Mouse (Mus musculus) brown adipose tissue, adult 24 weeks (tissue): ENCODE data around the gene Kcnab1. TPM values are rescaled to one million over a fixed set of nuclear protein-coding genes. Genes with fewer than 3 reads are reported as not detected.

Source experiments
- H3K27ac ChIP-seq: fragments of 200-500 bp; replicated peaks from 2 replicates; pipeline ENCODE4 v1.5.1; 2012; ENCODE audit warnings: low read depth, mild to moderate bottlenecking, low read length
- H3K4me1 ChIP-seq: fragments of 200-500 bp; 2 replicates; pipeline ENCODE4 v1.6.1; 2012; ENCODE audit warnings: low read length, mixed read lengths; ENCODE audit not compliant: control insufficient read depth, insufficient read depth, insufficient read length
- H3K4me3 ChIP-seq: fragments of 200-500 bp; 2 replicates; pipeline ENCODE4 v1.5.1; 2012; ENCODE audit warnings: low read depth, mild to moderate bottlenecking, low read length, moderate library complexity; ENCODE audit not compliant: insufficient read depth
- polyA plus RNA-seq: library from polyadenylated mRNA; stranded (reverse); fragments of >200 nt; gene quantifications from 2 replicates; pipeline ENCODE4 v1.2.4, GENCODE M21; 2012; ENCODE audit not compliant: missing spikeins, insufficient read depth, insufficient read length

Gene Kcnab1
- polyA plus RNA-seq, 1 experiment: not detected

- H3K27ac ChIP-seq: no peak overlapping the region
- no peaks in the 10 kb centered on the region for H3K4me1 ChIP-seq
- no peak overlapping the region for H3K4me3 ChIP-seq
Observed at GRCm38 (mm10) chr3:65231419-65232090, 122.4 kb downstream of the Kcnab1 start.

GRCm38 (mm10) chr3:65249023-65249422 lies 139.8 kb downstream of the Kcnab1 start:
- H3K4me3 ChIP-seq: no peak overlapping the region
- H3K27ac ChIP-seq: no peak overlapping the region
- H3K4me1 ChIP-seq: no peaks in the 10 kb centered on the region

DNA sequence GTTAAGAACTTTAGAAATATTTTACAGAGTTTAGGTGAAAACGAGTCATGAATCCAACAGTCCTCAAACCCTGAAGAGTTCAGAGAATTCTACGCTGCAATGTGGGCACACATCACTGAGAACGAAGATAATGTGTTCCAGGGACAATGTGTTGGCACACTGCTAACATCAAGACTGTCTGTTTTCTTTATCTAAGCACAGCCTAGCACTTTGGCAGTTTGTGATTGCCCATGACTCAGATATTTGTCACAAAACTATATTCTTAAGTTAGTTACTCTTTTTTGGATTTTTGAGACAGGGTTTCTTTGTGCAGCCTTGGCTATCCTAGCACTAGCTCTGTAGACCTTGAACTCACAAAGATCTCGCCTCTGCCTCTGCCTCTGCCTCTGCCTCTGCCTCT lies 151.3 kb downstream of the Kcnab1 start:
- Histone ChIP-seq H3K27ac (no peak overlapping the region), H3K4me3 (no peak overlapping the region), H3K4me1 (no peaks in the 10 kb centered on the region)

- Histone ChIP-seq H3K4me3 (no peak overlapping the region), H3K4me1 (no peaks in the 10 kb centered on the region), H3K27ac (no peak overlapping the region)
Observed at GRCm38 (mm10) chr3:65262506-65263422, 153.6 kb downstream of the Kcnab1 start.

DNA sequence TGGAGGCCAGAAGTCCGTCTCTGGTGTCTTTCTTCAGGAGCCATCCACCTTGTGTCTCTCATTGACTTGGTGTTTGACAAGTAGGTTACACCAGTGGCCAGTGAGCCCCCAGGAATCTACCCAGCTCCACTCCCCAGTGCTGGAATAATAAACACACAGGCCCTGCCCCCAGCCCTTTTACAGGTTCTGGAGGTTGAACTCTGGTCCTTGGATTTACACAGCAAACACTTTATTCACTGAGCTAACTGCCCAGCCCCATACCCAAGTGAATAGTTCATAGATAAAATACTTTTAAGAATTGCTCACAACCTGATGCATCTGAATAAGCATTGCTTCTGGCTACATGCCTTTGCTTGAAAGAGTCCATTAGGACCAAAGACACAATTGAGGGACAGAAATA lies 164.1 kb downstream of the Kcnab1 start:
- Histone ChIP-seq H3K4me1 (no peaks in the 10 kb centered on the region), H3K27ac (no peak overlapping the region), H3K4me3 (no peak overlapping the region)

- Histone ChIP-seq H3K4me1 (no peaks in the 10 kb centered on the region), H3K4me3 (no peak overlapping the region), H3K27ac (no peak overlapping the region)
Observed at GRCm38 (mm10) chr3:65277777-65278176, 168.6 kb downstream of the Kcnab1 start.

DNA sequence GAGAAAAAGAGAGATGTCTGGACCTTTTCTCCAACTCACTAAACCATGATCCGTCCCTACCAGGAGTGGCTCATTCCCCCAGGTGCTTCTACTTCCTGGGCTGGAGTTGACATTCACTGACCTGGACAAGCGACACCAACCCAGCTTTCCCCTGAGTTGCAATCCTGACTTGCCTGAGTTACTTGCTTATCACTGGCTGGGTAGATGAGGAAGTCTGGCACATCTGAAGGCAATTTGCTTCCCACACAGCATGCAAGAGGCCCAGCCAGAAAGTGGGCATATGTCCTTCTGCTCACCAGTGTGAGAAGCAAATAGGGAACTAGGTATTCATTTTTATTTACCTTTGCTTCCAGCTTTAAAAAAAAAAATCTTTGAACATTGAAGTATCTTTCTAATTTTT lies 174.2 kb downstream of the Kcnab1 start:
- no peak overlapping the region for H3K4me3 ChIP-seq

GRCm38 (mm10) chr3:65288994-65289393 lies 179.8 kb downstream of the Kcnab1 start:
- Histone ChIP-seq H3K27ac (no peak overlapping the region), H3K4me3 (no peak overlapping the region), H3K4me1 (no peaks in the 10 kb centered on the region)

More for the DNA sequence above, 174.2 kb downstream of the Kcnab1 start:
- Histone ChIP-seq H3K4me1 (no peaks in the 10 kb centered on the region), H3K27ac (no peak overlapping the region)

- H3K4me3 ChIP-seq: no peak overlapping the region
- no peaks in the 10 kb centered on the region for H3K4me1 ChIP-seq
- no peak overlapping the region for H3K27ac ChIP-seq
Observed at GRCm38 (mm10) chr3:65296996-65297395, 187.8 kb downstream of the Kcnab1 start.

DNA sequence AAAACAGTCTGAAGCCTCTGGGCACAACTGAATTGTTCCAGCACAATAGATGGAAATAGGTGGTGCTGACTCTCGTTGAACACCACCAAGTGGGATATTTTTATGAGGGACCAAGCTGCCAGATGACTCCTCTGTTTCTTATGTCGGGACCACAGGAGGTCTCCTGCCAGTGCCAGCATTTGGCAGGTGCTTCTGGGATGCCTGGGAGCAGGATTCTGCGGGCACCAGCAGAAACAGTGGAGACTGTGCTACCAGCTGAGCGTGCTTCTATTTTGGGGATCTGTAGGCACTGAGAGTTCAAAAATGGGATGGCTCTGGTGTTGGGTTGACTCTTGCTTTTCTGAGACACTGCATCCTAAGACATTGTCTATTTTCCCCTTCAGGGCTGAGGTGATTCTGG lies 190.0 kb downstream of the Kcnab1 start:
- Histone ChIP-seq H3K27ac (no peak overlapping the region), H3K4me1 (no peaks in the 10 kb centered on the region), H3K4me3 (no peak overlapping the region)

GRCm38 (mm10) chr3:65301531-65301930 lies 192.3 kb downstream of the Kcnab1 start:
- Histone ChIP-seq H3K27ac (no peak overlapping the region), H3K4me3 (no peak overlapping the region), H3K4me1 (no peaks in the 10 kb centered on the region)

GRCm38 (mm10) chr3:65302559-65302958 lies 193.4 kb downstream of the Kcnab1 start:
- Histone ChIP-seq H3K4me1 (no peaks in the 10 kb centered on the region), H3K4me3 (no peak overlapping the region), H3K27ac (no peak overlapping the region)

DNA sequence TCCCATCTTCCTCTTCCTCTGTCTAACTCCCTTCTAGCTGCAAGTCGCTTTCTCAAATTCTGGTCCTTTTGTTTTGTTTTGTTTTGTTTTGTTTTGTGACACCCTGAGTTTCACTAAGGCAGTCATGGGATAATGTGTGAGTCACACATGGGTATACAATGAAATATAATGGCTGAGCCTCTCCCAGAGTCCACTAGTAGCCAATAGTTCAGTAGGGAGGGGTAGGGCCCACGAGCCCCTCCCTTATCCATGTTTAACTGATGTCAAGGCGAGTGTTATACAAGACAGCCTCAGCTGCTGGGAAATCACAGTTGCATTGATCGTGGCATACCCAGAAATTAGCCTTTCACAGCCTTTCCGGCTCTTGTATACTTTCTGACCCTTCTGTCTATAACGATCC lies 206.7 kb downstream of the Kcnab1 start:
- no peak overlapping the region for H3K4me3 ChIP-seq
- H3K4me1 ChIP-seq: no peaks in the 10 kb centered on the region
- no peak overlapping the region for H3K27ac ChIP-seq

- H3K27ac ChIP-seq: no peak overlapping the region
- no peak overlapping the region for H3K4me3 ChIP-seq
- H3K4me1 ChIP-seq: no peaks in the 10 kb centered on the region
Observed at GRCm38 (mm10) chr3:65316738-65317137, 207.6 kb downstream of the Kcnab1 start.

DNA sequence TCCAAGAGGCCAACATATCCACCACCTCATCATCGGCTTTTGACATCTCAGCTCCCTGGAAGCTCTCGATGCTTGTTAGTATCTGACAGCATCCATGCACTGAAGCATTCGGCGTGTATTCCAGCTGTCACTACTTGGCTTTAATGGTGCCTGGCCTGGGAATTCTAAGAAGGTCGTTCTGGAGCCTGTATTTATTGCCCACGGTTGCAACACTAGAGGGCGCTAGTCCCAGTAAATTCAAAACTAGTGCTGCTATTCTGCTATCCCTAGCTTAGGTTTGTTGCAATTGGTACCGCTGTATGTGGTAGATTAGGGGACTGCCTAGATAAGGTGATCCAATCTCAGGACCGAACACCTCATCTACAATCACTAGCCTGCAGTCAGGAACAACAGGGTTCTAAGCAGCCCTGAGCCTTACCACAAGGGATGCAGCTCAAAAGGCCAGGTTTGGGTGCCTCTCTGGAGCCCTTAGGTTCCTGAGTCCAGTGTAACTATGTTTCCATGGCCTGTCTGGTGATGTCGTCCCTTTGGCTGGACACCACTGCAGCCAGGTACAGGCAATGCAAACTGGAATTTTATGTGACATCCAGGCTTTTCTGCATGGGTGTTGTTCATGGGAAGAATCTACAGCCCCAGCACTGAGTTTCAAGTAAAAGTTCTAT lies 208.8 kb downstream of the Kcnab1 start:
- Histone ChIP-seq H3K4me1 (no peaks in the 10 kb centered on the region), H3K4me3 (no peak overlapping the region), H3K27ac (no peak overlapping the region)
